Mouse (Mus musculus) spleen, adult 2 months (tissue): Measurements from ENCODE around the gene Dnaic1.

Source experiments
- CTCF ChIP-seq: fragments of 200-500 bp; IDR thresholded peaks from 2 replicates; pipeline ENCODE4 v1.5.1; 2011; ENCODE audit warnings: mild to moderate bottlenecking, inconsistent platforms; ENCODE audit not compliant: insufficient read depth, insufficient read length, insufficient replicate concordance; ENCODE audit errors: extremely low read depth
- POLR2A ChIP-seq: fragments of 200-500 bp; IDR thresholded peaks from 2 replicates; pipeline ENCODE4 v1.6.1; 2011; ENCODE audit warnings: low read depth, low read length, inconsistent platforms

DNA sequence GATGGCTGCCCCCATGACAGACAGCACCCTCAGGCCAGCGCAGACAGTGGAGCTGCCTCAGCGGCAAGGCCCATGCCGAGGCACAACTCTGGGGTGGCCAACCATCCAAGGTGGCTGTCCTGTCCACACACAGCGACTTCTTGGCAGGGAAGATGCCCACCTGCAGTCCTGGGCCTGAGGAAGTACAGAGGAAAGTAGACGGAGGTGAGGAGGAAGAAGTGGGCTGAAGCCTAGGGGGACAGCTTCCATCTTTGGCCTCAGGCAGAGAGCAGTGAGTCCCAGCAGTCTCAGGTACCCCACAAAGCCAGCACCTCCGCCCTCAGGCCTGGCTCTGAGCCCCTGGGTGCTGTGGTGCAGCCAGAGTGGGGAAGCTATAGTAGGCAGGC, 69.2 kb downstream of the Dnaic1 start:
- TF ChIP-seq POLR2A (no peak), CTCF (no peak)
